Mouse (Mus musculus) heart, postnatal 10 days (tissue): ENCODE data around the gene Fhad1. TPM values are rescaled to one million over a fixed set of nuclear protein-coding genes. Genes with fewer than 3 reads are reported as not detected.
"Not testable (repeated sequence)": the region's sequence is repeated elsewhere in the genome, so short reads cannot be mapped to it uniquely, and the experiment has no call there.

Experiments used
- DNase-seq, 2 experiments: peaks; one replicate each; pipeline ENCODE4 v3.0.0; 2021
- intact Hi-C: fragments of 180-260 bp; cut with DNase I; formaldehyde crosslinking; loops from one replicate; pipeline ENCODE4 v1.15.1; 2025
- total RNA-seq, 2 experiments: library from RNA; stranded (reverse); gene quantifications; 2 replicates each; pipeline ENCODE4 v1.2.3; 2021

The Fhad1 gene
- total RNA-seq, 2 experiments from 2014 or later: 1.2 TPM; not detected in 1

GRCm38 (mm10) chr4:142045595-142046163, 30.8 kb upstream of the Fhad1 start:
- no peak for DNase-seq
- intact Hi-C loops: no loop called here

GRCm38 (mm10) chr4:142044452-142044851, 29.6 kb upstream of the Fhad1 start:
- intact Hi-C loops: no loop called here
- no peak for DNase-seq

- DNase-seq: peak in 1 of 2 experiments; percentile 46
Measured at GRCm38 (mm10) chr4:142039662-142040353, 24.9 kb upstream of the Fhad1 start.

GRCm38 (mm10) chr4:142037897-142038296, 23.0 kb upstream of the Fhad1 start:
- intact Hi-C loops: no loop called here

More at GRCm38 (mm10) chr4:142039662-142040353, 24.9 kb upstream of the Fhad1 start:
- intact Hi-C loops: no loop called here

GRCm38 (mm10) chr4:142028533-142028932, 13.7 kb upstream of the Fhad1 start:
- DNase-seq: no peak
- intact Hi-C loops: no loop called here

More at GRCm38 (mm10) chr4:142037897-142038296, 23.0 kb upstream of the Fhad1 start:
- no peak for DNase-seq

GRCm38 (mm10) chr4:142026965-142027364, 12.1 kb upstream of the Fhad1 start:
- intact Hi-C loops: no loop called here
- no peak for DNase-seq

GRCm38 (mm10) chr4:142024536-142024935, 9.7 kb upstream of the Fhad1 start:
- no peak for DNase-seq
- intact Hi-C loops: no loop called here

- DNase-seq: no peak
Measured at GRCm38 (mm10) chr4:142023166-142023565, 8.3 kb upstream of the Fhad1 start.

GRCm38 (mm10) chr4:142017686-142018085, 2.8 kb upstream of the Fhad1 start:
- intact Hi-C loops: no loop called here
- DNase-seq: no peak

More at GRCm38 (mm10) chr4:142023166-142023565, 8.3 kb upstream of the Fhad1 start:
- intact Hi-C loops: no loop called here

- intact Hi-C loops: no loop called here
- no peak for DNase-seq
Measured at GRCm38 (mm10) chr4:142011236-142011635, 3.6 kb downstream of the Fhad1 start.

- DNase-seq: no peak
- intact Hi-C loops: no loop called here
Measured at GRCm38 (mm10) chr4:142010441-142010840, 4.4 kb downstream of the Fhad1 start.

GRCm38 (mm10) chr4:142008206-142008605, 6.7 kb downstream of the Fhad1 start:
- intact Hi-C loops: loop anchor here (5.0 to 10.0 kb wide), 3 partner anchors 74 to 1017 kb away; partner anchors contain the start of gene Tmem51
- DNase-seq: no peak

GRCm38 (mm10) chr4:142000581-142000980, 14.3 kb downstream of the Fhad1 start:
- intact Hi-C loops: loop anchor here (10.0 kb wide), 2 partner anchors 344 to 1024 kb away; no protein-coding TSS in a partner anchor
- no peak for DNase-seq

GRCm38 (mm10) chr4:141999494-142000074, 15.3 kb downstream of the Fhad1 start:
- no peak for DNase-seq
- intact Hi-C loops: loop anchor here (10.0 kb wide), 2 partner anchors 345 to 1025 kb away; no protein-coding TSS in a partner anchor

GRCm38 (mm10) chr4:141998282-141998821, 16.5 kb downstream of the Fhad1 start:
- no peak for DNase-seq
- intact Hi-C loops: no loop called here

GRCm38 (mm10) chr4:141996880-141997279, 18.0 kb downstream of the Fhad1 start:
- intact Hi-C loops: no loop called here
- no peak for DNase-seq

- intact Hi-C loops: no loop called here
- no peak for DNase-seq
Measured at GRCm38 (mm10) chr4:141996086-141996485, 18.8 kb downstream of the Fhad1 start.

GRCm38 (mm10) chr4:141994062-141994471, 20.8 kb downstream of the Fhad1 start:
- DNase-seq, intact Hi-C loops: not testable (repeated sequence)

- intact Hi-C loops: no loop called here
- no peak for DNase-seq
Measured at GRCm38 (mm10) chr4:141993347-141994061, 21.4 kb downstream of the Fhad1 start.

- intact Hi-C loops: no loop called here
- DNase-seq: no peak
Measured at GRCm38 (mm10) chr4:141992530-141993204, 22.2 kb downstream of the Fhad1 start.
